In the genomic region with DNA sequence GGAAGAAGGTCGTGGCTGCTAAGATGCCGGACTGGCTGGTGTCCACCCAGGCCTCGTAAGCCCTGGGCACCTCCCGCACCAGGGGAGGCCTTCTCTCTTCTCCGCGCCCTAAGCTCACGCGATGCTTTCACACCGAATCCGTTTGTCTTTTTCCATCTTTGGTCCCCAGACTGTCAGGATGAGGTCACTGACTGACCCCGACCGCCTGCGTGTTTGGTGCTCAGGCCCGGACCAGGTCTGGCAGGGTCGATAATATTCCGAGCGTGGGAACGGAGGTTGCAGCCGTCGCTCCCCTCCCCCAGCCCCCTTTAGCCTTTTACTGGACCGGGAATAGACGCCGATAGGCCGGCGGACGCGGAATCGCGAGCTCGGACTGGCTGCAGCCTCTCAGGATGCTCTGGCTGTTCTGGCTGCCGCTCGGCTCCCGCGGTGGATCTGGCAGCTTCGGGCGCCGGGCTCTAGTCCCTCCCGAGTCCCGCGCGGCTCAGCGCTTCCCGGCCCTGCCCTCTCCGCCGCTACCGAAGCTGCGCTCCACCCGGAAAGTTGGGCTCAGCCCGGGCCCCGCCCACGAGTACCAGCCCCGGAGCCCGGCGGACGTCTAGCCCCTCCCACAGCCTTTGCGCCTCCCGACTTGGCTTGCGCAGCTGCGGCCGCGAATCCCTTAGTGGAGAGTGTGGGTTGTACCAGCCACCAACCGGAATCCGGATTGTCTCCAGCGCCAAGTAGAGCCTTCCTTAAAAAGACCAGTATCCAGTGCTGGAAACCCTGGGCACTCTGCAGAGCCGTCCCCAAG, we compare ENCODE assay signal across 8 mouse cellular contexts. TPM values are rescaled to one million over a fixed set of nuclear protein-coding genes. Genes with fewer than 3 reads are reported as not detected.
DNase-seq lines count a peak whose midpoint lies in the region; ATAC-seq and TF ChIP-seq lines count a peak whose summit lies in the region.

No protein-coding gene starts in this region.

- peak; percentile 89 for ATAC-seq in forebrain, embryonic 12.5 days (ENCODE audit: low FRiP score)
- ATAC-seq in heart, embryonic 16.5 days (replicated peaks; ENCODE audit: extremely low read depth, insufficient read depth, low FRiP score): peak; percentile 80
- ATAC-seq in liver, embryonic 15.5 days (ENCODE audit: insufficient read depth): peak; percentile 71
- peak; percentile 87 for ATAC-seq in neural tube, embryonic 11.5 days (ENCODE audit: insufficient read depth, low FRiP score, low TSS enrichment)
- ATAC-seq in stomach, embryonic 16.5 days (ENCODE audit: insufficient read depth, low FRiP score): peak; percentile 90

- peaks cover 10% of the 10 kb centered on the region for H3K36me3 ChIP-seq in E14TG2a.4 (ENCODE audit: insufficient read depth, low read length)
- no peaks in the 10 kb centered on the region for H3K36me3 ChIP-seq in forebrain, embryonic 12.5 days (replicated peaks)
- 0 out of 2 replicates have a peak, but pooled peaks cover 3% of the 10 kb centered on the region for H3K36me3 ChIP-seq in heart, embryonic 16.5 days (ENCODE audit: control insufficient read depth, insufficient read depth)
- no peaks in the 10 kb centered on the region for H3K36me3 ChIP-seq in liver, embryonic 15.5 days (replicated peaks)
- no peaks in the 10 kb centered on the region for H3K36me3 ChIP-seq in neural tube, embryonic 11.5 days (ENCODE audit: control insufficient read depth, insufficient read depth, low read length)
- no peaks in the 10 kb centered on the region for H3K36me3 ChIP-seq in stomach, embryonic 16.5 days (ENCODE audit: control insufficient read depth, insufficient read depth, low read length)

- peaks cover 57% of the 10 kb centered on the region for H3K27me3 ChIP-seq in E14TG2a.4 (ENCODE audit: insufficient read depth, low read length)
- H3K27me3 ChIP-seq in forebrain, embryonic 12.5 days: peaks cover 26% of the 10 kb centered on the region
- peaks cover 4% of the 10 kb centered on the region; the same call in 1 of the 2 replicates for H3K27me3 ChIP-seq in heart, embryonic 16.5 days (ENCODE audit: control insufficient read depth, insufficient read depth, low read length)
- peaks cover 61% of the 10 kb centered on the region for H3K27me3 ChIP-seq in liver, embryonic 15.5 days
- 0 out of 2 replicates have a peak, but pooled peaks cover 5% of the 10 kb centered on the region for H3K27me3 ChIP-seq in neural tube, embryonic 11.5 days (ENCODE audit: control insufficient read depth, insufficient read depth, low read length)
- no peaks in the 10 kb centered on the region for H3K27me3 ChIP-seq in stomach, embryonic 16.5 days (ENCODE audit: control insufficient read depth, insufficient read depth, low read length)

- DNase-seq in c-Kit-positive CD71-positive TER-119-positive erythroid progenitor cells, embryonic 14.5 days (ENCODE audit: low spot score): peak; percentile 68
- peak; percentile 96 to 98 for DNase-seq in kidney, postnatal 36 days
- DNase-seq in neural tube, embryonic 11.5 days (ENCODE audit: low spot score): peak; percentile 89

- peak overlapping the region; percentile 86 for H3K4me3 ChIP-seq in E14TG2a.4 (replicated peaks; ENCODE audit: low read length)
- peak overlapping the region; percentile 65 for H3K4me3 ChIP-seq in forebrain, embryonic 12.5 days (replicated peaks)
- peak overlapping the region; percentile 65 for H3K4me3 ChIP-seq in heart, embryonic 16.5 days (ENCODE audit: low read length)
- H3K4me3 ChIP-seq in liver, embryonic 15.5 days (replicated peaks): peak overlapping the region; percentile 55
- peak overlapping the region; percentile 48 for H3K4me3 ChIP-seq in neural tube, embryonic 11.5 days (ENCODE audit: low read depth, low read length)
- peak overlapping the region; percentile 62 for H3K4me3 ChIP-seq in stomach, embryonic 16.5 days (replicated peaks; ENCODE audit: low read length)

- peak overlapping the region; percentile 93 for H3K4me2 ChIP-seq in forebrain, embryonic 12.5 days
- peak overlapping the region; percentile 98 for H3K4me2 ChIP-seq in heart, embryonic 16.5 days (ENCODE audit: low read depth, low read length)
- peak overlapping the region; percentile 77 for H3K4me2 ChIP-seq in liver, embryonic 15.5 days
- peak overlapping the region; percentile 66 for H3K4me2 ChIP-seq in neural tube, embryonic 11.5 days (ENCODE audit: low read depth)
- peak overlapping the region; percentile 93 for H3K4me2 ChIP-seq in stomach, embryonic 16.5 days (ENCODE audit: low read depth, low read length)

- H3K27ac ChIP-seq in forebrain, embryonic 12.5 days: peak overlapping the region; percentile 65
- peak overlapping the region; percentile 51 for H3K27ac ChIP-seq in heart, embryonic 16.5 days (ENCODE audit: low read length)
- H3K27ac ChIP-seq in liver, embryonic 15.5 days (replicated peaks): no peak overlapping the region; the same call in 1 of the 2 replicates
- peak overlapping the region; percentile 47; the same call in 1 of the 2 replicates for H3K27ac ChIP-seq in neural tube, embryonic 11.5 days (ENCODE audit: low read depth, low read length)
- peak overlapping the region; percentile 73 for H3K27ac ChIP-seq in stomach, embryonic 16.5 days (ENCODE audit: low read length)

- peak overlapping the region; percentile 70 for H3K9ac ChIP-seq in forebrain, embryonic 12.5 days
- peak overlapping the region; percentile 74 for H3K9ac ChIP-seq in heart, embryonic 16.5 days (ENCODE audit: low read length)
- peak overlapping the region; percentile 8; the same call in 1 of the 2 replicates for H3K9ac ChIP-seq in liver, embryonic 15.5 days
- peak overlapping the region; percentile 42 for H3K9ac ChIP-seq in neural tube, embryonic 11.5 days (ENCODE audit: low read length)
- peak overlapping the region; percentile 73 for H3K9ac ChIP-seq in stomach, embryonic 16.5 days (ENCODE audit: low read length)

- no peak for TF ChIP-seq CTCF in E14TG2a.4 (conservative IDR thresholded peaks at IDR 0.05; ENCODE audit: low read length)

- H3K4me1 ChIP-seq in E14TG2a.4 (replicated peaks; ENCODE audit: low read depth, low read length): peaks cover 34% of the 10 kb centered on the region
- H3K4me1 ChIP-seq in forebrain, embryonic 12.5 days: peaks cover 43% of the 10 kb centered on the region
- peaks cover 42% of the 10 kb centered on the region for H3K4me1 ChIP-seq in heart, embryonic 16.5 days (ENCODE audit: control insufficient read depth, insufficient read depth, low read length)
- peaks cover 19% of the 10 kb centered on the region for H3K4me1 ChIP-seq in liver, embryonic 15.5 days (replicated peaks)
- peaks cover 12% of the 10 kb centered on the region for H3K4me1 ChIP-seq in neural tube, embryonic 11.5 days (ENCODE audit: control insufficient read depth, insufficient read depth, low read length)
- peaks cover 20% of the 10 kb centered on the region for H3K4me1 ChIP-seq in stomach, embryonic 16.5 days (ENCODE audit: control insufficient read depth, insufficient read depth, low read length)

- no peaks in the 10 kb centered on the region for H3K9me3 ChIP-seq in E14TG2a.4 (ENCODE audit: low read length)
- no peaks in the 10 kb centered on the region for H3K9me3 ChIP-seq in forebrain, embryonic 12.5 days
- no peaks in the 10 kb centered on the region for H3K9me3 ChIP-seq in heart, embryonic 16.5 days (replicated peaks; ENCODE audit: control insufficient read depth, low read length)
- no peaks in the 10 kb centered on the region for H3K9me3 ChIP-seq in liver, embryonic 15.5 days (replicated peaks)
- H3K9me3 ChIP-seq in neural tube, embryonic 11.5 days (ENCODE audit: control insufficient read depth, low read length): no peaks in the 10 kb centered on the region
- H3K9me3 ChIP-seq in stomach, embryonic 16.5 days (replicated peaks; ENCODE audit: control insufficient read depth, low read length): no peaks in the 10 kb centered on the region

- under 1% methylated on average over 65 of the region's 65 CpGs for WGBS in forebrain, embryonic 12.5 days
- WGBS in heart, embryonic 16.5 days: under 1% methylated on average over 65 of the region's 65 CpGs
- WGBS in liver, embryonic 15.5 days (ENCODE audit: insufficient replicate concordance): under 1% methylated on average over 65 of the region's 65 CpGs
- WGBS in neural tube, embryonic 11.5 days: under 1% methylated on average over 61 of the region's 65 CpGs
- under 1% methylated on average over 65 of the region's 65 CpGs for WGBS in stomach, embryonic 16.5 days

RNA-seq across cellular contexts. Expression of gene Slc35e4, which starts 1.0 kb away (rescaled TPM):
- 5.2 and 6.5 TPM in 2 replicates for polyA plus RNA-seq in forebrain, embryonic 12.5 days (2016; fragmentation: Nextera tagmentation; extraction: Ambion mirVana)
- polyA plus RNA-seq in heart, embryonic 16.5 days (2015; fragmentation: Nextera tagmentation; extraction: Ambion mirVana): 4.2 and 4.3 TPM in 2 replicates
- 0.43 and 0.44 TPM in 2 replicates for polyA plus RNA-seq in liver, embryonic 15.5 days (2015; fragmentation: Nextera tagmentation; extraction: Ambion mirVana)
- polyA plus RNA-seq in neural tube, embryonic 11.5 days (2014; fragmentation: Nextera tagmentation; extraction: Ambion mirVana): 3.9 and 4.5 TPM in 2 replicates
- 6.4 and 7.9 TPM in 2 replicates for polyA plus RNA-seq in stomach, embryonic 16.5 days (2015; fragmentation: Nextera tagmentation; extraction: Ambion mirVana)

RNA-seq across cellular contexts. Expression of gene Tcn2, which starts 18.4 kb away (rescaled TPM):
- polyA plus RNA-seq in forebrain, embryonic 12.5 days (2016; fragmentation: Nextera tagmentation; extraction: Ambion mirVana): 17.0 and 19.1 TPM in 2 replicates
- polyA plus RNA-seq in heart, embryonic 16.5 days (2015; fragmentation: Nextera tagmentation; extraction: Ambion mirVana): 70.5 and 70.6 TPM in 2 replicates
- 28.6 and 32.0 TPM in 2 replicates for polyA plus RNA-seq in liver, embryonic 15.5 days (2015; fragmentation: Nextera tagmentation; extraction: Ambion mirVana)
- 31.4 and 31.7 TPM in 2 replicates for polyA plus RNA-seq in neural tube, embryonic 11.5 days (2014; fragmentation: Nextera tagmentation; extraction: Ambion mirVana)
- 49.9 and 52.4 TPM in 2 replicates for polyA plus RNA-seq in stomach, embryonic 16.5 days (2015; fragmentation: Nextera tagmentation; extraction: Ambion mirVana)

RNA-seq across cellular contexts. Expression of gene Dusp18, which starts 18.5 kb away (rescaled TPM):
- polyA plus RNA-seq in forebrain, embryonic 12.5 days (2016; fragmentation: Nextera tagmentation; extraction: Ambion mirVana): 28.0 and 29.8 TPM in 2 replicates
- 13.0 and 13.1 TPM in 2 replicates for polyA plus RNA-seq in heart, embryonic 16.5 days (2015; fragmentation: Nextera tagmentation; extraction: Ambion mirVana)
- 0.13 and 0.38 TPM in 2 replicates for polyA plus RNA-seq in liver, embryonic 15.5 days (2015; fragmentation: Nextera tagmentation; extraction: Ambion mirVana)
- polyA plus RNA-seq in neural tube, embryonic 11.5 days (2014; fragmentation: Nextera tagmentation; extraction: Ambion mirVana): 20.2 and 21.2 TPM in 2 replicates
- 9.5 and 11.3 TPM in 2 replicates for polyA plus RNA-seq in stomach, embryonic 16.5 days (2015; fragmentation: Nextera tagmentation; extraction: Ambion mirVana)

RNA-seq across cellular contexts. Expression of gene 4921536K21Rik, which starts 18.6 kb away (rescaled TPM):
- 0.79 and 0.92 TPM in 2 replicates for polyA plus RNA-seq in forebrain, embryonic 12.5 days (2016; fragmentation: Nextera tagmentation; extraction: Ambion mirVana)
- polyA plus RNA-seq in heart, embryonic 16.5 days (2015; fragmentation: Nextera tagmentation; extraction: Ambion mirVana): 0.17 and 0.22 TPM in 2 replicates
- polyA plus RNA-seq in liver, embryonic 15.5 days (2015; fragmentation: Nextera tagmentation; extraction: Ambion mirVana): not detected in 2 replicates
- polyA plus RNA-seq in neural tube, embryonic 11.5 days (2014; fragmentation: Nextera tagmentation; extraction: Ambion mirVana): 0.23 and 0.27 TPM in 2 replicates
- 0.13 and 0.36 TPM in 2 replicates for polyA plus RNA-seq in stomach, embryonic 16.5 days (2015; fragmentation: Nextera tagmentation; extraction: Ambion mirVana)

RNA-seq across cellular contexts. Expression of gene Osbp2, which starts 49.8 kb away (rescaled TPM):
- 3.4 and 4.0 TPM in 2 replicates for polyA plus RNA-seq in forebrain, embryonic 12.5 days (2016; fragmentation: Nextera tagmentation; extraction: Ambion mirVana)
- polyA plus RNA-seq in heart, embryonic 16.5 days (2015; fragmentation: Nextera tagmentation; extraction: Ambion mirVana): 1.3 and 1.6 TPM in 2 replicates
- polyA plus RNA-seq in liver, embryonic 15.5 days (2015; fragmentation: Nextera tagmentation; extraction: Ambion mirVana): 0.09 TPM in 2 replicates
- 2.4 and 2.5 TPM in 2 replicates for polyA plus RNA-seq in neural tube, embryonic 11.5 days (2014; fragmentation: Nextera tagmentation; extraction: Ambion mirVana)
- 0.25 and 0.27 TPM in 2 replicates for polyA plus RNA-seq in stomach, embryonic 16.5 days (2015; fragmentation: Nextera tagmentation; extraction: Ambion mirVana)

Comparison
In these comparisons a context has a peak if more than half of its experiments do, and no peak if none do; other contexts are left out.
1. H3K9ac ChIP-seq: peak in every context shown above with its lines; median percentile 74 in heart, embryonic 16.5 days; 73 in stomach, embryonic 16.5 days; 70 in forebrain, embryonic 12.5 days; 42 in neural tube, embryonic 11.5 days; 8 in liver, embryonic 15.5 days.